Mouse (Mus musculus) midbrain, postnatal 0 days (tissue): ENCODE results near the gene Vmn1r213. TPM values are rescaled to one million over a fixed set of nuclear protein-coding genes. Genes with fewer than 3 reads are reported as not detected.

ENCODE experiments used
- ATAC-seq: fragments of 200-750 bp; cut with Nextera tagmentation; 2 replicates; pipeline ENCODE4 v1.8.0; 2017; ENCODE audit warnings: moderate number of reproducible peaks, mild to moderate bottlenecking, moderate TSS enrichment, moderate library complexity; ENCODE audit not compliant: low FRiP score
- DNase-seq: peaks from one replicate; pipeline ENCODE4 v3.0.0-alpha.2; 2015; ENCODE audit warnings: low spot score
- H3K27ac ChIP-seq: fragments of 300-500 bp; sonication (generic); 2 replicates; pipeline ENCODE4 v1.5.1; 2014; ENCODE audit warnings: low read depth, mild to moderate bottlenecking, low read length, mixed read lengths
- H3K27me3 ChIP-seq: fragments of 300-500 bp; sonication (generic); 2 replicates; pipeline ENCODE4 v1.6.1; 2014; ENCODE audit warnings: low read length, control low read depth, mixed read lengths; ENCODE audit not compliant: insufficient read depth
- H3K36me3 ChIP-seq: fragments of 300-500 bp; sonication (generic); 2 replicates; pipeline ENCODE4 v1.6.1; 2014; ENCODE audit warnings: low read length, control low read depth, mixed read lengths; ENCODE audit not compliant: insufficient read depth
- H3K4me1 ChIP-seq: fragments of 300-500 bp; sonication (generic); 2 replicates; pipeline ENCODE4 v1.6.1; 2014; ENCODE audit warnings: mild to moderate bottlenecking, control low read depth, antibody characterized with exemption, low read length, mixed read lengths; ENCODE audit not compliant: insufficient read depth
- H3K4me2 ChIP-seq: fragments of 300-500 bp; sonication (generic); 2 replicates; pipeline ENCODE4 v1.6.1; 2014; ENCODE audit warnings: low read depth, mild to moderate bottlenecking, low read length, mixed read lengths; ENCODE audit not compliant: poor library complexity, severe bottlenecking
- H3K4me3 ChIP-seq: fragments of 300-500 bp; sonication (generic); 2 replicates; pipeline ENCODE4 v1.5.1; 2014; ENCODE audit warnings: low read depth, mild to moderate bottlenecking, low read length, moderate library complexity
- H3K9ac ChIP-seq: fragments of 300-500 bp; sonication (generic); replicated peaks from 2 replicates; pipeline ENCODE4 v1.6.1; 2014; ENCODE audit warnings: mild to moderate bottlenecking, low read length, moderate library complexity, mixed read lengths; ENCODE audit not compliant: poor library complexity, severe bottlenecking
- H3K9me3 ChIP-seq: fragments of 300-500 bp; sonication (generic); 2 replicates; pipeline ENCODE4 v1.6.1; 2016; ENCODE audit warnings: low read length, control low read depth
- CTCF ChIP-seq: IDR thresholded peaks from 2 replicates; pipeline ENCODE4 v1.5.1; 2016; ENCODE audit warnings: antibody characterized with exemption, mild to moderate bottlenecking
- WGBS: fragments of 180-500 bp; shearing (Covaris S2); extraction: QIAGEN DNeasy Blood & Tissue Kit; methylation state at CpG from one replicate; pipeline ENCODE4 v1.1.7; 2014; 5-methylcytosine and 5-hydroxymethylcytosine counted together
- polyA plus RNA-seq: library from polyadenylated mRNA; unstranded; fragments of >200 nt; fragmentation: Nextera tagmentation; extraction: Ambion mirVana; gene quantifications from 2 replicates; pipeline ENCODE4 v1.2.1, GENCODE M21; 2015
- total RNA-seq: library from RNA; depleted of rRNA; stranded (reverse); fragments of >200 nt; gene quantifications from 2 replicates; pipeline ENCODE4 v1.2.3, GENCODE M21; 2014; rRNA removed

Gene Vmn1r213
- total RNA-seq (not detected in 2 replicates), polyA plus RNA-seq (not detected in 2 replicates)

DNA sequence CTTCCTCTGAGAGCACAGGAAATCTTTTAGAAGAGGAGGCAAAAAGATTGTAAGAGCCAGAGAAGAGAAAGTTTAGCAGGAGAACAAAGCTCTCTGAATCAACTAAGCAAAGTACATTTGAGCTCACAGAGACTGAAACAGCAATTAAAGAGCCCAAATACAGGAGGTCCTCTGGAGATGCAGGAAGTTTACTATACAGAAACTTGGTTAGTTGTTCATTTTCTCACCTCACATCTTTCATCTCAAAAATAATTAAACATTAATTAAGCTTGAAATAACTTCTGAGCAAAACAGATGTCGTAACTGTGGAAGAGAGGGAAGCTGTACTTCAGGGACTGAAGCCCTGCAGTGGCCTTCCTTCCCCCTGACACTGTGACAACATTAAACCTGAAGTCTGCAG lies at the start of gene Vmn1r213:
TSS of gene Vmn1r213 (plus strand) at position 301 of the 400 bp plus-strand sequence.
- no peaks in the 10 kb centered on the region for H3K27me3 ChIP-seq
- ATAC-seq = no peak
- H3K9ac ChIP-seq = no peak within 1 kb of the TSS
- no peak within 1 kb of the TSS for H3K4me3 ChIP-seq
- TF ChIP-seq CTCF = no peak
- H3K4me2 ChIP-seq = no peak within 1 kb of the TSS
- WGBS = 54% methylated on average over 1 of the region's 1 CpGs
- H3K4me1 ChIP-seq = no peaks in the 10 kb centered on the region
- no peaks in the 10 kb centered on the region for H3K36me3 ChIP-seq
- H3K9me3 ChIP-seq = no peaks in the 10 kb centered on the region
- no peak within 1 kb of the TSS for H3K27ac ChIP-seq
- DNase-seq = no peak

DNA sequence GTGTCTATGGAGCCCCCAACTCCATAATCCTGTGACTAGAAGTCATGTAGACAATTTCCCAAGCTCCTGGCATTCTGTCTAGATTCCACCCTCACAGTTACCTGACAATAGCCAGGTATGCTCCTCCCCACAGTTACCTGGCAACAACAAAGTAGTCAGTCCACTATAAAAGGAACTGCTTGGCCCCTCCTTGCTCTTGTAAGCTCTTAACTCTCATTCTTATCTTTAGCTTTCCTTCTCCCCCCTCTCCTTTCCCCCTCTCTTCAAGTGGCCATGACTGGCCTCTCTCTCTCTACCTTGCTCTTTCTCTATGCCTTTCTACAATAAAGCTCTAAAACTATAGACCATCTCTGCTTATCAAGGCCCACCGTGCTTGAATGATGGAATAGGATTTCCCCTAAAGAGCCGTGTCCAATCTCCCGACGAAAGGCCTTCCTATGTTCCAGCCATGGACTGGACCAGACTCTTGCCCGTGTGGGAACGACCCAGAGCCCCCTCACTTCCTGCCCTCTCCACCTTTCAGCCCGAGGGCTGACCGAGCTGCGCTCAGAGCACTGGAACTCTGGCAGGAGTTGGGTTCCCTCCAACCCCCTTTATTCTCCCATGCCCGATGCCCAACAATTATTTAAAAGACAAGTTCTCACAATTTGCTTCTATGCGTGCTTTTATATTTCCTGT lies 17.1 kb upstream of the Vmn1r213 start:
- no peak overlapping the region for H3K4me3 ChIP-seq
- TF ChIP-seq CTCF = no peak
- H3K9ac ChIP-seq = no peak overlapping the region
- H3K27me3 ChIP-seq = no peaks in the 10 kb centered on the region
- DNase-seq (no peak), ATAC-seq (no peak)
- no peak overlapping the region for H3K27ac ChIP-seq
- H3K36me3 ChIP-seq = no peaks in the 10 kb centered on the region
- no peak overlapping the region for H3K4me2 ChIP-seq
- no peaks in the 10 kb centered on the region for H3K4me1 ChIP-seq
- H3K9me3 ChIP-seq = no peaks in the 10 kb centered on the region
- WGBS = 90% methylated on average over 11 of the region's 11 CpGs

DNA sequence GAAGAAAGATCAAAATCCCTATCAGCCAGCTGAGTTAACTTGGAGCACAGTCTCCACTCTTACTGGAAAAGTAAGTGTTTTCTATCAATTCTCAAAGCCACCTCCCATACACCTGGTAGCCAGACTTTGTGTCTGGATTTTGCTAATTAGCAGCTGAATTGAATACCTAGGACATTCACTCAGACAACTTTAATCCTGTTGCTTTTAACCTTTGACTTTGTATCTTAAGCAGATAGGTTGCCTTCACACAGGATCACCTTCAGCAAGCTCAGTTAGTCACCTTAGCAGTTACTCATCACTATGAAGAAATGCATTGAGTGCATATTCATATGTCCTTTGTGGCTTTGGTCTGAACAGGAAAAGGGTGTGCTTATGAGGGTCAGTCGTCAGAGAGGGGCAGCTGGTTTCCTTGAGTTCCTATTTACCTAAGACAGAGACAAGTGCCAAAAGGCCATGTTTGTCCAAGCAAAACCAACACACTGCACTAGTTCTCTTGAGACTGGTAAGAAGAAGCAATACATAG lies 15.2 kb upstream of the Vmn1r213 start:
- no peak overlapping the region for H3K4me2 ChIP-seq
- no peak overlapping the region for H3K27ac ChIP-seq
- H3K4me1 ChIP-seq = no peaks in the 10 kb centered on the region
- DNase-seq (no peak), ATAC-seq (no peak)
- TF ChIP-seq CTCF = no peak
- no peaks in the 10 kb centered on the region for H3K27me3 ChIP-seq
- 50% methylated on average over 1 of the region's 1 CpGs for WGBS
- no peak overlapping the region for H3K9ac ChIP-seq
- H3K36me3 ChIP-seq = no peaks in the 10 kb centered on the region
- H3K9me3 ChIP-seq = no peaks in the 10 kb centered on the region
- H3K4me3 ChIP-seq = no peak overlapping the region

DNA sequence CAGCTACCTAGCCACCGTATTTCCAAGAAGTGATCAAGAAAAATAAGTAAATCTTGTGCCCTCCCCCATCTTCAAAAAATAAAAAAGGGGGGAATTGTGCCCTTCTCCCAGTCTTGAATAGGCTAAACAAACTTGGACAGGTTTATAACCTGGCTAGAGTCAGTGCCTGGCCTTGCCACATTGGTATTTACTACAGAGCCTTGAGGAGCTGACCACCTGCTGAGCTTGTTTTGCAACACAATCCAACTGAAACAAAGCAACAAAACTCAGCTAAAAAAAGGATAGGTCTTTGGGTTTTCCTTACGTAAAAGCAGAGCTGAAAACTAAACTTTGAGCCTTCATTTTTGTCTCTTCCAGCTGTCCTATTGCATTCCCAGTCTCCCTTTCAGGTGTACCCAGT lies 14.7 kb upstream of the Vmn1r213 start:
- Histone ChIP-seq H3K9ac (no peak overlapping the region), H3K36me3 (no peaks in the 10 kb centered on the region), H3K4me1 (no peaks in the 10 kb centered on the region), H3K27me3 (no peaks in the 10 kb centered on the region), H3K9me3 (no peaks in the 10 kb centered on the region), H3K4me2 (no peak overlapping the region), H3K27ac (no peak overlapping the region), H3K4me3 (no peak overlapping the region)
- DNase-seq (no peak), ATAC-seq (no peak)
- 49% methylated on average over 2 of the region's 2 CpGs for WGBS
- no peak for TF ChIP-seq CTCF

DNA sequence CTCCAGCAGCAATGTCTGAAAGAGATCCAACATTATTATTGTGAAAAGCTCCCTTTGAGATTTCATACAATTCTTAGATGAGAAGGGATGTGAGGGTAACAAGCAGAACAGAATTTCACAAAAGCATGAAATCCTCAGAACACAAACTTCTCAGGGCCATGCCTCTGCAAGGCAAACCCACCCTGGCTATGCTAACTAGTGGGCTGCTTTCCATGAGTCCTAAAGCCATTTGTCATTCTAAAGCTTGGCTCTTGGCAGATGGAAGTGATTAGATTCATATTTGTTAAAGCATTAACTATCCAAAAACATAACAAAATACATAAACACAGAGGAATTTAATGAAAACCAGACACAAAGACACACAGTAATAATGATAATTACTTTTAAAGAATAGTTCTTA lies 10.7 kb downstream of the Vmn1r213 start:
- no peak for ATAC-seq

DNA sequence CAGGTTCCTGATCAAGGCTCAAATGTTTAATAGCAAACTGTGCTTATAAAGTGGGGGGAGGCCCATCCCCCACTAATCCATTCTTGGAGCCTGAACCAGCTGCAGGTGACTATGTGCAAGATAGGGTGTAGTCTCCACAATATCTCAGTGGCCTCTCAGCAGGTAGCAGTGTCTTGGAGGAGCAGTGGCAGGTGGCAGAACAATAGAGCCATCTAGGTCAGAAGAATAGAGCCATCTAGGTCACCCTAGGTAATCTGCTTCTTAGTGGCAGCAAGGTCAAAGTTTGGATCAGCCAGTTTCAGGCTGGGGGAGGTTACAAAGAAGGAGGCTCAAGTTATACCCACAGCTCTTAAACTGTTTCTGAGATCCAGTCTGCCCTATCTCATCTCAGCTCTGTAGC lies 17.4 kb downstream of the Vmn1r213 start:
- no peaks in the 10 kb centered on the region for H3K36me3 ChIP-seq
- no peak for TF ChIP-seq CTCF
- H3K27me3 ChIP-seq = no peaks in the 10 kb centered on the region
- no peak for ATAC-seq
- no peak overlapping the region for H3K9ac ChIP-seq
- DNase-seq = no peak
- H3K4me1 ChIP-seq = no peaks in the 10 kb centered on the region
- H3K4me3 ChIP-seq = no peak overlapping the region
- no peak overlapping the region for H3K4me2 ChIP-seq
- no peaks in the 10 kb centered on the region for H3K9me3 ChIP-seq
- no peak overlapping the region for H3K27ac ChIP-seq

More for the DNA sequence above, 10.7 kb downstream of the Vmn1r213 start:
- Histone ChIP-seq H3K4me1 (no peaks in the 10 kb centered on the region), H3K9me3 (no peaks in the 10 kb centered on the region), H3K4me3 (no peak overlapping the region), H3K36me3 (no peaks in the 10 kb centered on the region), H3K9ac (no peak overlapping the region), H3K27me3 (no peaks in the 10 kb centered on the region), H3K4me2 (no peak overlapping the region), H3K27ac (no peak overlapping the region)
- DNase-seq = no peak
- TF ChIP-seq CTCF = no peak
